7 mouse cellular contexts compared by ENCODE assay signal in genomic region chr1:157047751-157048200, GRCm38 (mm10).
DNase-seq lines count a peak whose midpoint lies in the region; ATAC-seq lines count a peak whose summit lies in the region.

No protein-coding gene starts in this region.

- DNase-seq in midbrain, embryonic 11.5 days (ENCODE audit: low spot score, missing footprints): no peak
- DNase-seq in adrenal gland, postnatal 10 days: no peak
- DNase-seq in thymus, postnatal 4 days: no peak

- H3K9me3 ChIP-seq in midbrain, embryonic 11.5 days (ENCODE audit: control insufficient read depth, low read length): no peaks in the 10 kb centered on the region
- no peaks in the 10 kb centered on the region for H3K9me3 ChIP-seq in midbrain, embryonic 16.5 days (replicated peaks; ENCODE audit: control insufficient read depth, low read length, poor library complexity, severe bottlenecking)
- no peaks in the 10 kb centered on the region for H3K9me3 ChIP-seq in embryonic facial prominence, embryonic 15.5 days (replicated peaks)
- H3K9me3 ChIP-seq in hindbrain, embryonic 15.5 days: no peaks in the 10 kb centered on the region

- H3K4me1 ChIP-seq in midbrain, embryonic 11.5 days (ENCODE audit: control insufficient read depth, insufficient read depth, low read length): peaks cover 15% of the 10 kb centered on the region
- H3K4me1 ChIP-seq in midbrain, embryonic 16.5 days (ENCODE audit: control insufficient read depth, insufficient read depth, low read length): peaks cover 7% of the 10 kb centered on the region
- H3K4me1 ChIP-seq in embryonic facial prominence, embryonic 15.5 days: peaks cover 20% of the 10 kb centered on the region
- peaks cover 19% of the 10 kb centered on the region for H3K4me1 ChIP-seq in hindbrain, embryonic 15.5 days (replicated peaks)

- H3K9ac ChIP-seq in midbrain, embryonic 11.5 days (ENCODE audit: low read length): no peak overlapping the region
- H3K9ac ChIP-seq in midbrain, embryonic 16.5 days (ENCODE audit: low read depth, low read length): no peak overlapping the region
- no peak overlapping the region for H3K9ac ChIP-seq in embryonic facial prominence, embryonic 15.5 days
- H3K9ac ChIP-seq in hindbrain, embryonic 15.5 days: no peak overlapping the region

- H3K4me2 ChIP-seq in midbrain, embryonic 11.5 days: no peak overlapping the region
- no peak overlapping the region for H3K4me2 ChIP-seq in midbrain, embryonic 16.5 days (ENCODE audit: low read length)
- no peak overlapping the region for H3K4me2 ChIP-seq in embryonic facial prominence, embryonic 15.5 days (replicated peaks)
- no peak overlapping the region for H3K4me2 ChIP-seq in hindbrain, embryonic 15.5 days

- no peak overlapping the region for H3K4me3 ChIP-seq in midbrain, embryonic 11.5 days (ENCODE audit: low read depth, low read length)
- no peak overlapping the region for H3K4me3 ChIP-seq in midbrain, embryonic 16.5 days (ENCODE audit: low read depth, low read length)
- H3K4me3 ChIP-seq in embryonic facial prominence, embryonic 15.5 days (replicated peaks): no peak overlapping the region
- H3K4me3 ChIP-seq in hindbrain, embryonic 15.5 days: no peak overlapping the region

- peak; percentile 31; the same call in 1 of the 2 replicates for ATAC-seq in midbrain, embryonic 11.5 days (ENCODE audit: low FRiP score)
- no peak for ATAC-seq in midbrain, embryonic 16.5 days
- ATAC-seq in embryonic facial prominence, embryonic 15.5 days (ENCODE audit: insufficient number of reproducible peaks, low FRiP score, low TSS enrichment, low read depth): 0 out of 2 replicates have a peak, but pooled peaks have one; percentile 61
- ATAC-seq in hindbrain, embryonic 15.5 days (ENCODE audit: low FRiP score, low read depth): peak; percentile 33; the same call in 1 of the 2 replicates
- 0 out of 2 replicates have a peak, but pooled peaks have one; percentile 20 for ATAC-seq in monocyte, adult 5-6 weeks (replicated peaks; ENCODE audit: insufficient number of reproducible peaks, low FRiP score, low TSS enrichment, poor library complexity, severe bottlenecking)

- H3K27me3 ChIP-seq in midbrain, embryonic 11.5 days (ENCODE audit: control insufficient read depth, insufficient read depth, low read length): no peaks in the 10 kb centered on the region
- H3K27me3 ChIP-seq in midbrain, embryonic 16.5 days (ENCODE audit: control insufficient read depth, insufficient read depth, low read depth, low read length): no peaks in the 10 kb centered on the region
- H3K27me3 ChIP-seq in embryonic facial prominence, embryonic 15.5 days: no peaks in the 10 kb centered on the region
- no peaks in the 10 kb centered on the region for H3K27me3 ChIP-seq in hindbrain, embryonic 15.5 days

- no peaks in the 10 kb centered on the region for H3K36me3 ChIP-seq in midbrain, embryonic 11.5 days (ENCODE audit: control insufficient read depth, insufficient read depth, low read length)
- no peaks in the 10 kb centered on the region for H3K36me3 ChIP-seq in midbrain, embryonic 16.5 days (ENCODE audit: control insufficient read depth, insufficient read depth, low read length)
- H3K36me3 ChIP-seq in embryonic facial prominence, embryonic 15.5 days: no peaks in the 10 kb centered on the region
- no peaks in the 10 kb centered on the region for H3K36me3 ChIP-seq in hindbrain, embryonic 15.5 days

- no peak overlapping the region for H3K27ac ChIP-seq in midbrain, embryonic 11.5 days (ENCODE audit: low read depth, low read length)
- H3K27ac ChIP-seq in midbrain, embryonic 16.5 days (ENCODE audit: low read length): no peak overlapping the region
- H3K27ac ChIP-seq in embryonic facial prominence, embryonic 15.5 days (replicated peaks): peak overlapping the region; percentile 60; the same call in 1 of the 2 replicates
- H3K27ac ChIP-seq in hindbrain, embryonic 15.5 days (replicated peaks): 0 out of 2 replicates have a peak overlapping the region, but pooled peaks have one; percentile 14

- WGBS in midbrain, embryonic 11.5 days: 59% methylated on average over 4 of the region's 4 CpGs
- WGBS in midbrain, embryonic 16.5 days: 46% methylated on average over 4 of the region's 4 CpGs
- WGBS in embryonic facial prominence, embryonic 15.5 days: 27% methylated on average over 4 of the region's 4 CpGs
- 28% methylated on average over 4 of the region's 4 CpGs for WGBS in hindbrain, embryonic 15.5 days

Comparison
In these comparisons a context has a peak if more than half of its experiments do, and no peak if none do; other contexts are left out.
1. H3K27ac ChIP-seq: peak in embryonic facial prominence, embryonic 15.5 days (single experiment) and hindbrain, embryonic 15.5 days (single experiment); none in midbrain, embryonic 11.5 days (single experiment) and midbrain, embryonic 16.5 days (single experiment).